Mouse (Mus musculus): ENCODE measurements around the gene Cmtm2a. TPM values are rescaled to one million over a fixed set of nuclear protein-coding genes. Genes with fewer than 3 reads are reported as not detected.
A peak's percentile ranks its signal among the peaks of the same experiment; 100 is the strongest.
"Not testable (repeated sequence)": the region's sequence is repeated elsewhere in the genome, so short reads cannot be mapped to it uniquely, and the experiment has no call there.

The Cmtm2a gene
- total RNA-seq, 2 experiments from 2014 or later = not detected

DNA sequence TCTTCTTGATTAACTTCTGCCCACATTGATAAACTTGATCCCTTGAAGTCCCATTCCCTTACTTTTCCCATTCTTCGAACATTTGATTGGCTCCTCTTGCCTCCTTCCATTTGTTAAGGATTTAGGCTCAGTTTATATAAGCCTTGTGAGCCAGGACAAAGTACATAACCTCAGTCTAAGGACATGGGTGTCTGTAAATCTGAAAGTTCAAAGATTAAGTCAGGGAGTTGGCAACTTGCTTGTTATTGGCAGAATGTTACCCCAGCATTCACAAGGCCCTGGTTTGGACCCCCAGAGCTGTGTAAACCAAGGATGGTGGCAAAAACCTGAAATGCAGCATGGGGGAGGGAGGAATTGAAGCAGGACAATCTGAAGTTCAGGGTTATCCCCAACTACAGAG, 1.4 kb upstream of the Cmtm2a start:
- no peak for DNase-seq

DNA sequence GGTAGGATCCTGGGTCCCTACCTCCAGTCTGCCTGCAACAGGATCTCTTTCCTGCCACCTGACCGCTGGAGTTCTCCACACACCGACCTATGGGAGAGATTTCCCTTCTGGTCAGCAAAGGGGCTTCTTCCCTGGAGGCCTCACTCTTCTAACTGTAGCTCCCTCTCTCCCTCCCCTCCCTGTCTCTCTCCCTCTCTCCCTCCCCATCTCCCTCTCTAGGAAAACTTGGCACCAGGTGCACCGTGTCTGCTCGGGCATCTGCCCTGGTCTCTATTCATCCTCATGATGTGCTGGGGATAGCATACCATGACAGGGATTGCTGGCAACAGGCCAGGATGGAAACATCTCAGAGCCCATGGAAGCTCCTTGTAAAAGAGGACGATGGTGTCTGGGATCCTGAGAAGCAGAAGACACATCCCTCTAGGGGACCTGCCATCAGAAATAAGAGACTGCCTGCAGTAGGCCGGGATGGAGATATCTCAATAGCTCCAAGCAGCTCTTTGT, 24.0 kb downstream of the Cmtm2a start:
- no peak for DNase-seq

DNA sequence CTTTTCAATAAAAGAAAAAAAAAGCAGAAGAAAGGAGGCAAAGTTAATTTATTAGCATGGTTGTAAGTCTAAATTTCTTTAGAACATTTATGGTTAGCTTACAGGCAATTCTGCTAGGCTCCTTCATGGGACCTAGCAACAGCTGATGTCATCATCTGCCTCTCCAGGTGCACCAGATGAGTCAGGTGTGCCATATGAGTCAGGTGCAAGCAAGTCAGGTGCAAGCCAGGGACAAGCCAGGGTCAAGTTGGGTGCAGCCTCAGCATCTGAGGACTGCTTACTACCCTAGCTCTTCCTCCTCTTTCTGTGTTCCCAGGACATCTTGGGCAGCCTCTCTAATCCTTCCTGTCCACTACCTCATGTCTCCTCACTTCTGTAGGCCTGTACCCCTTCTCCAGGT, 24.6 kb downstream of the Cmtm2a start:
- DNase-seq = no peak

DNA sequence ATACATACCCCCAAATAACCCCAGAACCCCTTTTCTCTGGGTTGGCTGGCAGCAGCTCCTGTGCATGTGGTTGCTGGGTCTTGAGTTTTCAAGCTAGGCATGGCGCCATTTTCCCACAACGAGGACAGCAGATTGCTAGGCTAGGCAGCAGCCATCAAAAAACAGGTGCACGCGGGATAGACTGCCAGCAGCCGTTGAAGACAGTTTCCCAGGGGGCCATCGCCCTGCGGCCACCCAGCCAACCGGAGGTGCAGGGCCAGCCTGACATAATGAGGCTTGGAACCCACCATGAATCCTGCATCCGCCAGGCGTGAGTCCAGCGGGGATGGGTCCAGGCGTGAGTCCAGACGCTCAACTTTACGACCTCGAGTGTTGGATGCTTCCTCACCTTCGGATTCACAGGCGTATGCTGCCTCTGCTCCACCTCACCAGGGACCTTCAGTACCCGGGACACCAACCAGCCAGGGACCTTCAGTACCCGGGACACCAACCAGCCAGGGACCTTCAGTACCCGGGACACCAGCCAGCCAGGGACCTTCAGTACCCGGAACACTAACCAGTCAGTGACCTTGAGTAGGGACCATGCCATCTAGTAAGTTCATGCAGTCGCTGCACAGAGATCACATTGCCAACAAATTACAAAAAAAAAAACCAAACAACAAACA, 28.6 kb downstream of the Cmtm2a start:
- not testable (repeated sequence) for DNase-seq

DNA sequence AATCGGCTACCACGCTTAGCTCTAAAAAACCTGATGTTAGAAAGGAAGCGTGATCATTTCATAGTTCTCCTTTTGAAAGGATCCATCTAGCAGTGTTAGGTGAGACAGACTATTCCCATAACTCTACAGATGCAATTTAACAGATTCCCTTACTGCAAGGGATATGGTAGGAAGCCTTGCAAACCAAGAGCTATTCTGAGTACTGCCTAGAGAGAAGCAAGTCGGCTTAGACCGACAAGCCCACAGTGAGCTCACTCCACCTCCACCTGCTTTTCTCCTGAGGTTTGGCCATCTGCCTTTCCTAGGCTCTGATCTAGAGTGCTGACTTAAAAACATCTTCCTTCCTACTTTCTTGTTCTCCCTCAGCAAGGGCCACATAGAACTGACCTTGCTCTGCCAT, 31.2 kb downstream of the Cmtm2a start:
- not testable (repeated sequence) for DNase-seq

DNA sequence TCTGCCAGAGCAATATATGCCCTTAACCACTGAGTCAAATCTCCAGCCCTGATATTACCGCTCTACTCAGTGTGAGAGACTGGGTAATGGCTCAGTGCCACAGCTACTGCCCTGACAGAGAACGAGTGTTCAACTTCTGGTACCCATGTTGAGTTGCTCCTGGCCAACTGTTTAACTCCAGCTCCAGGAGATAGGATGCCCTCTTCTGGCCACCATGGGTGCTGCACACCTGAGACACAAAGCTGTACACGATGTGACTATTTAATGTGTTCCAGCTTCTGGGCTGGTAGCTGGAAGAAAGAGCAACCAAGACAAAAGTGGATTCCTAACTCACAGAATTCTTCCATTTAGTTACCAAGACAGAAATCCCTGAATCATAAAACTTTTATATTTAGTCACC, 40.0 kb downstream of the Cmtm2a start:
- no peak for DNase-seq

DNA sequence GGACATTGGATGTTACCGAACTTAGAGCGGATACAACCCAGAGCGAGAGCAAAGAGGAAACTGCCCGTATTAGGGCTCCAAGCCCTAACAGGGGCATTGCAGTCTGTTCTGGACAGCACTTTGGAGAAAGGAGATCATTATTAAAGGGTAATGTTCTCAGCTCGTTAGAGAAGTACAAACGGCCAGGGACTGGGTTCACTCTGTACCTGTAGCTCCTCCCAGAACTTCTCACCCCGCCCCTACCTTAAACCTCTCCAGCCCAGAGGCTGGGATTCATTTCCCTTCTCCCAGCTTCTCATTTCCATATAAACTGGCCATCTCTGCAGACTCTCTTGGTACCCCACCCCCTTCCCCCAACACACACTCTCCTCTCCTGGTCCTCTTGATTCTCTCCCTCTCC, 41.5 kb downstream of the Cmtm2a start:
- no peak for DNase-seq

DNA sequence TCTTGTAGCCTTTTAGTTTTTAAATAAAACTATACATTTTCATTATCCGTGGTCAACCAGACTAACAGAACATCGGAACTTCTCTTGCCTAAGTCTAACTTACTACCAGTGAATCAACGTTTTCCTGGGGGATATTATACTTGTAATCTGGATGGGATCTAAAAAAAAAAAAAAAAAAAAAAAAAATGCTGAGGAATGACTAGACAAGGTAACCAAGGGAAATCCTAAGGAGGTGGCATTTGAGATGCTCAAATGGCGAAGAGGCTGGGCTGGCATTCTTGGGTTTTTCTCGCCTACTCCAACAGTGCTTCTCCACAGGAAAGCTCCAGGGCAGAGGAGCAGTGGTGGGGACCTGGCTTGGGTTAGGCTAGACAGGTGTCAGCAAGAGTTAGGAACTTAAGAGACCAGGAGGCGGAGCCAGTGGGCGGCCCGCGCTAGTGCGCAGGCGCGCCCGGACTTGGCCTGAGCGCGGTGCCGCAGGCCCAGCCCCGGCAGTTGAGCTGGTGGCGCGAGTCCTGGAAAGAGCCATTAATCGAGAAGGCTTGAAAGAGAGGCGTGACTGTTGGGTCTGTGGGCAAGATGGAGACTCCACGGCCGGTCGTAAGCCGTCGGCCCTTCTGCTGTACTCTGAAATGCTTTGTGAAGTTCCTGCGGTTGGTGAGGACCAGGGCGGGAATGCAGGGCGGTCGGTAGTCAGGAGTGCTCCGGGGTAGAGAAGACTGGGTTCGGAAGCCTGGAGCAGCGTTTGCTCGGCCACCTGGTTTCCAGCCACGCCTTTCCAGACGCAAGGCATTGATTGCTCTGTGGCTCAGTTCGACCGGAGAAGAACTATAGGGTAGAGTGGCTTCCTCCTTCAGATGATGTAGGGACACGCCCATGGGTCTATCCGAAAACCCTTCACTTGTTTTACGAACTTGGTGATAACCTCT, 42.3 kb downstream of the Cmtm2a start, which contains the start of gene Cklf:
Gene Cklf, plus strand, starts transcription at position 423 of the 929 bp plus-strand sequence.
- DNase-seq = peak; percentile 87

DNA sequence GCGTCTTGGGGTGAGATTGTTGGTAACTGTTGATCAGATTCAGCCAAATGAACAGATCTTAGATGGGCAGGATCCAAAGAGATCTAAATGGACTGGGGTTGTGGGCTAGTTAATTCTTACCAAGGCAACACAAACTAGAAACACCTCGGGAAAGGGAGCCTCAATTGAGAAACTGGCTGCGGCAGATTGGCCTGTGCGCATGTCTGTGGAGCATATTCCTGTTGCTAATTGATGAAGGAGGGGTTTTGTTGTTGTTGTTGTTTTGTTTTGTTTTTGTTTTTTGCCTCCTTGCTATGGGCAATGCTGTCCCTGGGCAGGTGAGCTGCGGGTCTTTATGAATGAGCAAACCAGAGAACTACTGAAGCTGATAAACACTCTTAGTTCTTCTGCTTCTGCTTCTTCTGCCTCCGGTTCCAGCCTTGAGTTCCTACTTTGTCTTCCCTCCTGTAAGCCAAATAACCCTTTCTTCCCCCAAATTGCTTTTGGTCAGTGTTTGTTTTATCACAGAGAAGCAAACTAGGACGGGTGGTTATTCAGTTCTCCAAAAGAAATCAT, 43.5 kb downstream of the Cmtm2a start:
- DNase-seq = no peak

DNA sequence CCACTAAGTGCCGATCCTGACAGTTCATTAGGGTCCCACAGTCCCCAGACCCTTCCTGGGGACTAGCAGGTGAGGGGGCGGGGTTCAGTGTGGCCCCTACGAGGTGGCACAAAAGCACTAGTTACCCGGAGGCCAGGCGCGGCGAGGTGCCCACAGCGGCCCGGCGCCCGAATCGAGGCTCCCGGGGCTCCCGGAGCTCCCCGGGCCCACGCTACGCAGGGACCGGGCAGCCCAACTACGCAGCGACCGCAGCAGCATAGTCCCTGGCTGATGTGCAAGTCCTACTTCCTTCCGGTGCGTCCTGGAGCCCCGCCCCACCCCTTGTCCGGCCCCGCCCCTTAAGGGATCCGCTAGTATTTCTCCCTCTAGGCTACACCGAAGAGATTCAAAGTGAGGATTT, 44.7 kb downstream of the Cmtm2a start, which contains the start of gene Tk2:
Gene Tk2, minus strand, starts transcription at position 283 of the 400 bp plus-strand sequence.
- DNase-seq = peak; percentile 80

DNA sequence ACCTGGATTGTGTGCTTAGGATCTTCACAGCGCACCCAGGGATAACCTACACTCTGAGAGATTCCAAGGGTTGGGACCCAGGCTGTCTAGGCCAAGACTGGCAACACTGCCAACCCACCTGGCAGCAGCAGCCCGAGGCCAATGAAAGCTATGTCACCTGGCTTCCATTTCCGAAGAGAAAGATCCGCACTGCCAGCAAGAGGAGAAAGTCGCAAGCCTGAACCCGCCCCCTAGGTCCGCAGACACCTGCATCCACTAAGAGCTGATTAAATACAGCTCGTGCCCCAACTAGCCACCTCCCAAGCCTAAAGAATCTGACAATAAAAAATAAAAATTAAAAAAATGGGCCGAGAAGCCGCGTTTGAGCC, 45.1 kb downstream of the Cmtm2a start:
- no peak for DNase-seq

DNA sequence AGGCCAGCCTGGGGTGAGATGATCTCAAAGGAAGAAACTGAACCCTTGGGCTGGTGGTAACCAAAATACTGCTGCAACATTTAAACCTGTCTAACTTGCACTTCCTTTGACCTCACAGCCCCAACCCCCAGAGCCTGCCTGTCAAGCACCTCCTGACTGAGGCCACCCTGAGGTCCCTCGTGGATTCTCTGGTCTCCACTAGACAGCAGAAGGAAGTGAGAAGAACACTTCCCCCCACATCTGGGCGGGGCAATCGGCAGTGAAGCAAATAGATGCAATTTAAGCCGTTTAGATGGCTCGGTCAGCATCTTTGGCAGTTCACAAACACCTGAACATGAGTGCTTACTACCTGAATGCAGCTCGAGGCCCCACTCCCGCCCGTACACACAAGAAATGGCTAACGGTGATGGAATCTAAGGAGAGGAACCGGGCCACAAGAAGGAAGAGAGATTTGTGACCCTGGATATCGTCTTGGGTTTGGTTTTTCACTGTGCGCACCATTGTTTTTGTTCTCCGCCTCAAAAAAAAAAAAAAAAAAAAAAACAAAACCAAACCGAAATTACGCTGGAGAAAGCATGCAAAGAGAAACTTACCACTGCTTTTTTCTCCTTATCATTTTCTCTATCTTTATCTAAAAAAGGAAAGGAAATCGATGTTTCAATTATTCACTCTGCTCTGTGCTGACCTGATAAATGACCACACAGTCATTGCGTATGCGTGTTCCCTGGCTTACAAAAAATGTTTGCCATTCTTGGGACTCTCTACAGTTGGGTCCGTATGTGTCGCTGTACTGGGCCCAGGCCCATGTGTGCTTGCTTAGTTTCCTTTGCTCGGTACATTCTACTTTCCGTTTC, 45.7 kb downstream of the Cmtm2a start:
- DNase-seq = no peak

DNA sequence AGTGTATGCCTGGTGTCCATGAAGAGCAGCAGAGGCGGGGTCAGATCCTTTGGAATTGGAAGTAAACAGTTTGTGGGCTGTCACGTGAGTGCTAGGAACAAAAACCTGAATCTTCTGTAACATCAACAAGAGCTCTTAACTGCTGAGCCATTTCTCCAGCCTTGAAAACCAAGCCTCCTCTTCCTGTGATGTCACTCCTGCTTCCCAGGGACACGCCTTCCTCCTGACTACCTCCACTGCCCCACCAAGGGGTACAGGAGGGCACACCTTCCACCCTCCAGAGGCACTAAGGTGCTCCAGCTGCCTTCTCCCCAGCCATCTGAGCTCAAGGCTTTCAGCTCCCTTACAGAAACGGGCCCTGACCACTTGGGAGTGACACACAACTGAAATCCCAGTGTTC, 46.4 kb downstream of the Cmtm2a start:
- no peak for DNase-seq

DNA sequence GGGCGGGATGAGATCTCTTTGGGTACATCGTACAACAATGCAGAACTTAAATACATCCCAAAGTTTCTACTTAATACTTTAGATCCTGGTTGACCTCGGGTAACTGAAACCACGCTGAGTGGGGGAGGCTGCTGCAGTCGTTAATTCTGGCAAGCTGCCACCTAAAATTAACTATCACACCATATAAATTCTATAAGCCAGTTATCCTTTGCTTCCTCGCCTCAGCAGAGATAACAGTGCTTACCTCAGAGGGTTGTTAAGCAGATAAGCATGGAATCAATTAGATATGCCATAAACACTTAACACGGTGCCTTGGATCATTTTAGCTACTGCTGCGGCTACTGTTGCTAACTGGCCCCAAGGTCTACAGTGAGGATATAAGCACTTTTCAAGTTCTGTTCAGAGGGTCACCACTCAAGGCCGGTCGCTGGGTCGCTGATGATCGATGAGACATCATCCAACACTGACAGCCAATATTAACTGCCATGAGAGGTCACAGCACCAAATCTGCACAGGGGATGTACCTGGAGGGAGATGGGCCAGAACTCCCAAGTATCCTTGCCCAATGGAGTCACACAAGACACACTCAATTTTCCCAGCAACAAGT, 50.8 kb downstream of the Cmtm2a start:
- no peak for DNase-seq

DNA sequence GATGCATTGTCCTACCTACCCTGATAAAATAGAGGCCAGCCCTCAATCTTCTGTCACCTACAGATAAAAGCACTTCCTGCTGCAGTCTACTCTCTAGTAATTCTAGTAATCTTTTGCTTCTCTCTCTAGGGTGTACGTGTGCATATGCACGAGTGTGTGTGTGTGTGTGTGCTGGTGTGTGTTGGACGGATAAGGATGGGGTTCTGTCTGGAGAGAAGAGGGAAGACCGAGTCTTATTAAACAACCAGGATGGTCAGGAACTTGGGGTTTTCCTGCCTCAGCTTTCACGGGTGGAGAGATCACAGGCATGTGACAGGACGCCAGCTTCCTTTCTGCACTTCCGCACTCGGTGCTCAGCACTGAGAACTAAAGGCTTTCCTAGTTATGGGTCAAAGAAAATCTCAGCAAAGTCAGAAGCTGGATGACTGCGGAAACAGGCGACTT, 53.5 kb downstream of the Cmtm2a start:
- no peak for DNase-seq

DNA sequence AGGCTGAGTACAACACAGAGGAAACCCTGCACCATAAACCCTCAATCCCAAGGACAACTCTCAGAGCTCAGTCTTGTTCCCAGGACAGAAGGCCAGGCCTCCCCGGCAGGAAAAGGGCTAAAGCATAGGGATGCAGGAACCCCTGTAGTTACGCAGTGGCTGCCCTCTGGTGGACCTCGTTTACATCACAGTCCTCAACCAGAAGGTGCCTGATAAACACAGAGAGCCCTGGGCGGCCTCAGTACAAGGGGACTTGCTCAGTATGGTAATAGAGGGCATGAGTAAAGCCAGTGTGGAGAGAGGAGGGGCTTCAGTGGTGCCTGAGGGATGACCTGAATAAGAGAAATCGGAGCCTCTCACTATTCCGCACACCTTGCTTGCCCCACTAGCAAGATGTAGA, 58.4 kb downstream of the Cmtm2a start:
- no peak for DNase-seq

DNA sequence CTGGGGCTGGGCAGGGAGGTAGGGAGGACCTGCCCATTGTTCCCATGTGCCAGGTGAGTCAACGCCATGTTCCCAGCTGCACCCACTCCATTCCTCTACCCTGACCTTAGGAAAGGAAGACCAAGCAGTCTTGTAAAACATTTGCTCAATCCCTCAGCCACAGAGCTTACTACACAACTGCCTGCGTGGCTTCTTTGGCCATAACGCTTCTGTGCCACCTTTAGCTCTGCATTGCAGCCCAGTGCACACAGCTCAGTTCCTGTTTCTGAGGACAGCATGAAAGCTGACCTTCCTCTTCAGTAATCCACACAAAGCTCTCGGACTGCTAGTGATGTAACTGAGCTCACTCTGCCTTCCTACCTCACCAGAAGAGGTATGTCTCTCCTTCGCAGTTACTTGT, 60.1 kb downstream of the Cmtm2a start:
- no peak for DNase-seq

DNA sequence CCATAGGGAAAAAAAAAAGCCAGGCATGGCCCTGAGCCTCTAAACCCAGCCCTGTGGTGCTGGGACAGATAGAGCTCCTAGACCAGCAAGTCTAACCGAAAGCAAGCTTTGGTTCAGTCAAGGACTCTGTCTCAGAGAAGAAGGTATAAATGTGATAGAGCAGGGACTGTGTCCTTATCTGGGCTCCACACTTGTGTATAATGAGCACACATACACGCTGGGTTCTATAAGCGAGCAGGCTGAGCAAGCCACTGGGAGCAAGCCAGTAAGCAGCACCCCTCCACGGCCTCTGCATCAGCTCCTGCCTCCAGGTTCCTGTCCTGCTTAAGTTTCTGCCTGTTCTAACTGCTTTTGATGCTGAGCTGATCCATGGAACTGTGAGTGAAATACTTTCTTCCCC, 60.9 kb downstream of the Cmtm2a start:
- no peak for DNase-seq

Data from gastrocnemius, postnatal 10 days (tissue).